In genomic region chr4:13479982-13480847, GRCm38 (mm10) we compare ENCODE assay signal across 14 mouse cellular contexts.
A peak's percentile ranks its signal among the peaks of the same experiment; 100 is the strongest.
DNase-seq lines count a peak whose midpoint lies in the region; ATAC-seq lines count a peak whose summit lies in the region.
"Had no signal": no experiment of that assay in that cellular context is flagged by ENCODE, and none has a peak within 500 bp of the region (broad histone marks: within the 10 kb centered on the region; RNA-seq: fewer than 3 reads in every experiment).

No protein-coding gene starts in this region.

- H3K27me3 ChIP-seq in limb, embryonic 11.5 days (ENCODE audit: control insufficient read depth, insufficient read depth, low read length): no peaks in the 10 kb centered on the region
- no peaks in the 10 kb centered on the region for H3K27me3 ChIP-seq in limb, embryonic 10.5 days (ENCODE audit: low read depth, poor library complexity, severe bottlenecking)
- H3K27me3 ChIP-seq in forebrain, embryonic 12.5 days: no peaks in the 10 kb centered on the region
- no peaks in the 10 kb centered on the region for H3K27me3 ChIP-seq in hindbrain, embryonic 15.5 days
- no peaks in the 10 kb centered on the region for H3K27me3 ChIP-seq in neural tube, embryonic 15.5 days (replicated peaks)

- H3K27ac ChIP-seq in limb, embryonic 11.5 days (replicated peaks; ENCODE audit: low read depth, low read length): 0 out of 2 replicates have a peak overlapping the region, but pooled peaks have one; percentile 15
- H3K27ac ChIP-seq in limb, embryonic 10.5 days: no peak overlapping the region; the same call in 1 of the 2 replicates
- H3K27ac ChIP-seq in forebrain, embryonic 12.5 days: peak overlapping the region; percentile 68
- H3K27ac ChIP-seq in hindbrain, embryonic 15.5 days (replicated peaks): peak overlapping the region; percentile 67
- H3K27ac ChIP-seq in neural tube, embryonic 15.5 days (replicated peaks): peak overlapping the region; percentile 65
- H3K27ac ChIP-seq: gastrocnemius, adult 2 months; liver, embryonic 14.5 days; macrophage had no signal

- 39% methylated on average over 13 of the region's 13 CpGs for WGBS in limb, embryonic 11.5 days
- WGBS in limb, embryonic 10.5 days: 47% methylated on average over 13 of the region's 13 CpGs
- WGBS in forebrain, embryonic 12.5 days: 41% methylated on average over 13 of the region's 13 CpGs
- WGBS in hindbrain, embryonic 15.5 days: 36% methylated on average over 13 of the region's 13 CpGs
- WGBS in neural tube, embryonic 15.5 days: 28% methylated on average over 13 of the region's 13 CpGs

- no peak overlapping the region for H3K4me3 ChIP-seq in limb, embryonic 11.5 days (ENCODE audit: low read depth, low read length)
- no peak overlapping the region for H3K4me3 ChIP-seq in limb, embryonic 10.5 days
- H3K4me3 ChIP-seq in forebrain, embryonic 12.5 days (replicated peaks): no peak overlapping the region
- no peak overlapping the region for H3K4me3 ChIP-seq in hindbrain, embryonic 15.5 days
- H3K4me3 ChIP-seq in neural tube, embryonic 15.5 days (replicated peaks): no peak overlapping the region
- H3K4me3 ChIP-seq: gastrocnemius, adult 2 months had no signal

- H3K9me3 ChIP-seq in limb, embryonic 11.5 days (ENCODE audit: control insufficient read depth, low read length): no peaks in the 10 kb centered on the region
- no peaks in the 10 kb centered on the region for H3K9me3 ChIP-seq in limb, embryonic 10.5 days (replicated peaks)
- no peaks in the 10 kb centered on the region for H3K9me3 ChIP-seq in forebrain, embryonic 12.5 days
- H3K9me3 ChIP-seq in hindbrain, embryonic 15.5 days: no peaks in the 10 kb centered on the region
- H3K9me3 ChIP-seq in neural tube, embryonic 15.5 days (replicated peaks): no peaks in the 10 kb centered on the region

- no peak overlapping the region for H3K4me2 ChIP-seq in limb, embryonic 11.5 days (ENCODE audit: low read depth, severe bottlenecking)
- no peak overlapping the region for H3K4me2 ChIP-seq in forebrain, embryonic 12.5 days
- H3K4me2 ChIP-seq in hindbrain, embryonic 15.5 days: peak overlapping the region; percentile 28
- peak overlapping the region; percentile 30; the same call in 1 of the 2 replicates for H3K4me2 ChIP-seq in neural tube, embryonic 15.5 days

- ATAC-seq in limb, embryonic 11.5 days (ENCODE audit: insufficient number of reproducible peaks, low FRiP score, low TSS enrichment, low read depth): 0 out of 2 replicates have a peak, but pooled peaks have one; percentile 39
- peak; percentile 90 for ATAC-seq in forebrain, embryonic 12.5 days (ENCODE audit: low FRiP score)
- peak; percentile 66 for ATAC-seq in hindbrain, embryonic 15.5 days (ENCODE audit: low FRiP score, low read depth)
- peak; percentile 50; the same call in 1 of the 2 replicates for ATAC-seq in neural tube, embryonic 15.5 days (ENCODE audit: low FRiP score)
- ATAC-seq in erythroid progenitor cell, adult 5-6 weeks (replicated peaks; ENCODE audit: low FRiP score, poor library complexity, severe bottlenecking): no peak
- ATAC-seq: CD4-positive, CD25-positive, alpha-beta regulatory T cell, adult 4 months had no signal

- 0 out of 2 replicates have a peak, but pooled peaks cover 5% of the 10 kb centered on the region for H3K4me1 ChIP-seq in limb, embryonic 11.5 days (ENCODE audit: control insufficient read depth, insufficient read depth, low read length)
- peaks cover 18% of the 10 kb centered on the region for H3K4me1 ChIP-seq in limb, embryonic 10.5 days
- peaks cover 13% of the 10 kb centered on the region for H3K4me1 ChIP-seq in forebrain, embryonic 12.5 days
- H3K4me1 ChIP-seq in hindbrain, embryonic 15.5 days (replicated peaks): peaks cover 13% of the 10 kb centered on the region
- peaks cover 12% of the 10 kb centered on the region for H3K4me1 ChIP-seq in neural tube, embryonic 15.5 days

- no peak for DNase-seq in limb, embryonic 11.5 days (ENCODE audit: low spot score)
- no peak for DNase-seq in limb, embryonic 10.5 days (ENCODE audit: low spot score)
- DNase-seq in left cerebral cortex, adult 9 months (ENCODE audit: low spot score in 2 of 2): no peak
- no peak for DNase-seq in spleen, postnatal 36 days (ENCODE audit: low spot score in 2 of 2)
- DNase-seq: cerebellum, postnatal 25 days; gastrocnemius, adult 2 months; kidney, postnatal 36 days had no signal

- H3K36me3 ChIP-seq in limb, embryonic 11.5 days (ENCODE audit: control insufficient read depth, insufficient read depth, low read length): no peaks in the 10 kb centered on the region
- H3K36me3 ChIP-seq in limb, embryonic 10.5 days: no peaks in the 10 kb centered on the region
- H3K36me3 ChIP-seq in forebrain, embryonic 12.5 days (replicated peaks): no peaks in the 10 kb centered on the region
- no peaks in the 10 kb centered on the region for H3K36me3 ChIP-seq in hindbrain, embryonic 15.5 days
- H3K36me3 ChIP-seq in neural tube, embryonic 15.5 days: no peaks in the 10 kb centered on the region

- H3K9ac ChIP-seq in limb, embryonic 11.5 days (ENCODE audit: low read length): no peak overlapping the region
- no peak overlapping the region for H3K9ac ChIP-seq in forebrain, embryonic 12.5 days
- no peak overlapping the region; the same call in 1 of the 2 replicates for H3K9ac ChIP-seq in hindbrain, embryonic 15.5 days
- H3K9ac ChIP-seq in neural tube, embryonic 15.5 days (replicated peaks): no peak overlapping the region
- H3K9ac ChIP-seq: liver, embryonic 14.5 days had no signal

Comparison
In these comparisons a context has a peak if more than half of its experiments do, and no peak if none do; other contexts are left out.
1. H3K4me2 ChIP-seq: peak in hindbrain, embryonic 15.5 days (single experiment) and neural tube, embryonic 15.5 days (single experiment); none in limb, embryonic 11.5 days (single experiment) and forebrain, embryonic 12.5 days (single experiment).